Mouse (Mus musculus) liver, adult 2 months (tissue): ENCODE measurements at regions not wholly inside any gene's neighbourhood (a gene's known extent, or its start where the extent isn't known, plus 50 kb on each side); places are given as distances from the start of the nearest gene placed in this dataset.

Source experiments
- CTCF ChIP-seq: fragments of 200-500 bp; IDR thresholded peaks from 2 replicates; pipeline ENCODE4 v1.5.1; 2011; ENCODE audit warnings: low read depth, low read length, control low read depth
- POLR2A ChIP-seq: fragments of 200-500 bp; IDR thresholded peaks from 2 replicates; pipeline ENCODE4 v1.6.1; 2011; ENCODE audit warnings: low read length, control low read depth; ENCODE audit not compliant: insufficient read depth; ENCODE audit errors: extremely low read depth

DNA sequence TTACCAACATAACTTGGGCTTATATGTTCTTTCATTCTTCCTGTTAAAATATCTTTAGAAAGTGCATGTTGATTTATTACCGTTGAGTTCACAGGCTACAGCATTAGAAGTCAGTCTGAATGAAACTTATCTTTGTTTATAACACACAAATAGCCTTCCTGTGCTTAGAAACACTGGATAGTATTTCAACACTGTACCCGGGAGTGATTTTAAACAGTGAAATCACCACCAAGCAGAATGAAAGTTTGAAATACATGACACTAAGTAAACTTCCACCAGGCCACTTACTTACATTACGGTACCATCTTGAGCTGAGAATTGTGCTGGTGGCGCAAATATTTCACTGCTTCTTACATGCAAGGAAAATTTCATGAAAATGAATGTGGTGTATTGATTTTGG lies 516.5 kb upstream of the Ccdc54 start:
- TF ChIP-seq POLR2A (no peak), CTCF (no peak)
